In the genomic region with DNA sequence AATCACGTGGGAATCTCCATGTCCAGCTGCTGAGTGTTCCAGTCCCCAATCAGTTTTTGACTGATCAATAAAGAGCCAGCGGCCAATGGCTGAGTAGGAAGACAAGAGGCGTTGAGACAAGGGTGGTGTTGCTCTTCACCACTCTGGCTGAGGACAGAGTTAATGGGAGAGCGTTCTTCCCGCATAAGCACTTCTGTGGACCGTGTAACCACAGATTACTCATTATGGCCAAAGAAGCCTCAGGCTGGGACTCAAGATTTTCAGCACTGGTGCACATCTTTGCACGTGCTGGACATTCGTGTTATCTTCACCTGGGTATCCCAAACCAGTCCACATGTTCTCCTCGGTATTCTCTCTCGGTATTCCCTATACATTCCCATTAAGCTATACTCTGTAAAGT, we compare ENCODE assay signal across 20 mouse cellular contexts. TPM values are rescaled to one million over a fixed set of nuclear protein-coding genes. Genes with fewer than 3 reads are reported as not detected.
A peak's percentile ranks its signal among the peaks of the same experiment; 100 is the strongest.
DNase-seq lines count a peak whose midpoint lies in the region; ATAC-seq and TF ChIP-seq lines count a peak whose summit lies in the region.
"Had no signal": no experiment of that assay in that cellular context is flagged by ENCODE, and none has a peak within 500 bp of the region (broad histone marks: within the 10 kb centered on the region; RNA-seq: fewer than 3 reads in every experiment).

No protein-coding gene starts in this region.

- WGBS in kidney, adult 2 months: 52% methylated on average over 10 of the region's 10 CpGs
- 78% methylated on average over 10 of the region's 10 CpGs for WGBS in kidney, embryonic 16.5 days
- 69% methylated on average over 10 of the region's 10 CpGs for WGBS in liver, embryonic 12.5 days (ENCODE audit: insufficient replicate concordance)
- WGBS in midbrain, embryonic 16.5 days: 91% methylated on average over 10 of the region's 10 CpGs

- H3K4me3 ChIP-seq in kidney, adult 2 months (ENCODE audit: insufficient read depth, low read depth, low read length): no peak overlapping the region
- H3K4me3 ChIP-seq in kidney, embryonic 16.5 days (ENCODE audit: low read length): no peak overlapping the region
- no peak overlapping the region for H3K4me3 ChIP-seq in liver, embryonic 12.5 days
- no peak overlapping the region for H3K4me3 ChIP-seq in midbrain, embryonic 16.5 days (ENCODE audit: low read depth, low read length)
- H3K4me3 ChIP-seq: embryonic facial prominence, embryonic 10.5 days; forebrain, embryonic 13.5 days; hindbrain, embryonic 12.5 days had no signal

- H3K9me3 ChIP-seq in kidney, embryonic 16.5 days (ENCODE audit: low read length): no peaks in the 10 kb centered on the region
- no peaks in the 10 kb centered on the region for H3K9me3 ChIP-seq in liver, embryonic 12.5 days (replicated peaks)
- H3K9me3 ChIP-seq in midbrain, embryonic 16.5 days (replicated peaks; ENCODE audit: control insufficient read depth, low read length, poor library complexity, severe bottlenecking): no peaks in the 10 kb centered on the region
- H3K9me3 ChIP-seq: embryonic facial prominence, embryonic 10.5 days; forebrain, embryonic 13.5 days; hindbrain, embryonic 12.5 days had no signal

- H3K36me3 ChIP-seq in kidney, adult 2 months (ENCODE audit: control insufficient read depth, insufficient read depth, low read length): no peaks in the 10 kb centered on the region
- H3K36me3 ChIP-seq in kidney, embryonic 16.5 days (ENCODE audit: insufficient read depth, low read length): no peaks in the 10 kb centered on the region
- no peaks in the 10 kb centered on the region for H3K36me3 ChIP-seq in liver, embryonic 12.5 days
- no peaks in the 10 kb centered on the region for H3K36me3 ChIP-seq in midbrain, embryonic 16.5 days (ENCODE audit: control insufficient read depth, insufficient read depth, low read length)
- H3K36me3 ChIP-seq: embryonic facial prominence, embryonic 10.5 days; hindbrain, embryonic 12.5 days had no signal

- no peak for TF ChIP-seq POLR2A in kidney, adult 2 months (IDR thresholded peaks at IDR 0.05; ENCODE audit: low read depth, low read length)

- H3K9ac ChIP-seq in kidney, embryonic 16.5 days (replicated peaks; ENCODE audit: low read length): no peak overlapping the region
- H3K9ac ChIP-seq in liver, embryonic 12.5 days: no peak overlapping the region
- no peak overlapping the region for H3K9ac ChIP-seq in midbrain, embryonic 16.5 days (ENCODE audit: low read depth, low read length)
- H3K9ac ChIP-seq: forebrain, embryonic 13.5 days; forebrain, postnatal 0 days; hindbrain, embryonic 12.5 days had no signal

- H3K4me2 ChIP-seq in kidney, embryonic 16.5 days (replicated peaks; ENCODE audit: low read depth, low read length): no peak overlapping the region
- no peak overlapping the region for H3K4me2 ChIP-seq in liver, embryonic 12.5 days
- H3K4me2 ChIP-seq in midbrain, embryonic 16.5 days (ENCODE audit: low read length): no peak overlapping the region
- H3K4me2 ChIP-seq: forebrain, embryonic 13.5 days; hindbrain, embryonic 12.5 days had no signal

- H3K27ac ChIP-seq in kidney, adult 2 months (ENCODE audit: insufficient read depth, low read depth, low read length): peak overlapping the region; percentile 53
- no peak overlapping the region for H3K27ac ChIP-seq in kidney, embryonic 16.5 days (ENCODE audit: low read length)
- no peak overlapping the region for H3K27ac ChIP-seq in liver, embryonic 12.5 days
- no peak overlapping the region for H3K27ac ChIP-seq in midbrain, embryonic 16.5 days (ENCODE audit: low read length)
- H3K27ac ChIP-seq: embryonic facial prominence, embryonic 10.5 days; forebrain, embryonic 13.5 days; hindbrain, embryonic 12.5 days had no signal

- H3K4me1 ChIP-seq in kidney, adult 2 months (ENCODE audit: control insufficient read depth, insufficient read depth, low read length): peaks cover 40% of the 10 kb centered on the region
- peaks cover 30% of the 10 kb centered on the region for H3K4me1 ChIP-seq in kidney, embryonic 16.5 days (ENCODE audit: insufficient read depth, low read length)
- H3K4me1 ChIP-seq in liver, embryonic 12.5 days: no peaks in the 10 kb centered on the region
- 0 out of 2 replicates have a peak, but pooled peaks cover 3% of the 10 kb centered on the region for H3K4me1 ChIP-seq in midbrain, embryonic 16.5 days (ENCODE audit: control insufficient read depth, insufficient read depth, low read length)

- H3K27me3 ChIP-seq in kidney, adult 2 months (replicated peaks; ENCODE audit: control insufficient read depth, insufficient read depth, low read length): no peaks in the 10 kb centered on the region
- H3K27me3 ChIP-seq in kidney, embryonic 16.5 days (ENCODE audit: insufficient read depth, low read length): no peaks in the 10 kb centered on the region
- no peaks in the 10 kb centered on the region for H3K27me3 ChIP-seq in liver, embryonic 12.5 days (replicated peaks)
- H3K27me3 ChIP-seq in midbrain, embryonic 16.5 days (ENCODE audit: control insufficient read depth, insufficient read depth, low read depth, low read length): no peaks in the 10 kb centered on the region
- H3K27me3 ChIP-seq: forebrain, embryonic 13.5 days; hindbrain, embryonic 12.5 days had no signal

- TF ChIP-seq CTCF in kidney, adult 2 months (conservative IDR thresholded peaks at IDR 0.05; ENCODE audit: insufficient read depth, insufficient read length, low read depth, low read length): no peak

- peak; percentile 74 for DNase-seq in kidney, adult 2 months
- no peak for DNase-seq in kidney, postnatal 10 days
- peak; percentile 25 for DNase-seq in Muller cell, postnatal 12 days (ENCODE audit: inconsistent ontology term)
- DNase-seq in kidney, postnatal 36 days: peak; percentile 47 to 54
- DNase-seq: adrenal gland, postnatal 10 days; cerebellum, adult 11-12 months; cerebellum, adult 9-11 months; cerebellum, postnatal 36 days; forebrain, postnatal 0 days; gastrocnemius, postnatal 36 days; heart, adult 11 months; heart, postnatal 10 days; heart, postnatal 4 days had no signal

- ATAC-seq in kidney, embryonic 16.5 days (ENCODE audit: low FRiP score, low TSS enrichment): peak; percentile 66; the same call in 1 of the 2 replicates
- ATAC-seq in liver, embryonic 12.5 days: no peak
- ATAC-seq in midbrain, embryonic 16.5 days: no peak
- ATAC-seq: forebrain, embryonic 13.5 days; forebrain, postnatal 0 days; hindbrain, embryonic 16.5 days had no signal

RNA-seq across cellular contexts. Expression of a gene that starts 41.0 kb away (rescaled TPM):
- 11.9 and 14.2 TPM in 2 replicates for polyA plus RNA-seq in kidney, adult 2 months (2012; rRNA removed)
- polyA plus RNA-seq in kidney, embryonic 16.5 days (2015; fragmentation: Nextera tagmentation; extraction: Ambion mirVana): 8.6 and 8.7 TPM in 2 replicates
- 1.4 TPM in 2 replicates for polyA plus RNA-seq in liver, embryonic 12.5 days (2016; fragmentation: Nextera tagmentation; extraction: Ambion mirVana)
- polyA plus RNA-seq in midbrain, embryonic 16.5 days (2015; fragmentation: Nextera tagmentation; extraction: Ambion mirVana): 20.3 and 25.9 TPM in 2 replicates
